Comparison of ENCODE assay signal across 25 mouse cellular contexts in the genomic region with DNA sequence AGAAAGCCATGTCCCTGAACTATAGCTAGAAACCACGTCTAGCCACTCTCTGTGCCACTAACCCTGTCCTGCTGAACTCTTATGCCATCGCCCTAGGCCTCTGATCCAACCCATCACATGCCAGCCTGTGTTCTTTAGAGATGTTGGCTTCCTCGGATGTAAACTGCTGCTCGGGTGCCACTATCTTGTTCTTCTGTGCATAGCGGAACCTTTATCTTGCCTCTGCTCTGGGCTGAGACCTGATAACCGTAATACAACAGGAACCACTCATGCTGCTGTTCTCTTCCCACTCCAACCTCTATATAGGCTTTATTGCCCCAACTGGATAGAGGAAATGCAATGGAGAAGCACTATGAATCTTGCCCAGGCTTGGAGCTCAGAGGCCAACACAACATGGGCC. TPM values are rescaled to one million over a fixed set of nuclear protein-coding genes. Genes with fewer than 3 reads are reported as not detected.
A peak's percentile ranks its signal among the peaks of the same experiment; 100 is the strongest.
DNase-seq lines count a peak whose midpoint lies in the region; ATAC-seq and TF ChIP-seq lines count a peak whose summit lies in the region.
"Had no signal": no experiment of that assay in that cellular context is flagged by ENCODE, and none has a peak within 500 bp of the region (broad histone marks: within the 10 kb centered on the region; RNA-seq: fewer than 3 reads in every experiment).

No protein-coding gene starts in this region.

- no peak overlapping the region for H3K27ac ChIP-seq in liver, embryonic 12.5 days
- no peak overlapping the region for H3K27ac ChIP-seq in liver, postnatal 0 days (ENCODE audit: low read depth)
- H3K27ac ChIP-seq in MEL (ENCODE audit: control insufficient read depth, low read depth, low read length) = peak overlapping the region; percentile 46
- no peak overlapping the region for H3K27ac ChIP-seq in left cerebral cortex, adult 2 months
- H3K27ac ChIP-seq: embryonic facial prominence, embryonic 12.5 days; embryonic facial prominence, embryonic 15.5 days; heart, adult 2 months; heart, embryonic 10.5 days; heart, embryonic 13.5 days; hindbrain, embryonic 14.5 days; hindbrain, postnatal 0 days had no signal

- TF ChIP-seq POLR2A in MEL (IDR thresholded peaks at IDR 0.05; ENCODE audit: control insufficient read depth in 1 of 2, insufficient read depth in 1 of 2, low read depth in 1 of 2, low read length in 2 of 2, poor library complexity in 1 of 2) = no peak

- intact Hi-C loops in left cerebral cortex, adult 2 months (cut with DNase I) = no loop called here
- intact Hi-C loops in gastrocnemius, postnatal 36 days (cut with DNase I) = no loop called here

- no peaks in the 10 kb centered on the region for H3K79me2 ChIP-seq in MEL (ENCODE audit: control insufficient read depth, insufficient read depth, low read length, poor library complexity)

- DNase-seq in liver, postnatal 0 days = no peak
- DNase-seq in MEL (ENCODE audit: low read depth, low spot score) = peak; percentile 64
- no peak for DNase-seq in gastrocnemius, adult 18-20 months (ENCODE audit: low spot score)
- DNase-seq in left cerebral cortex, adult 2 months (ENCODE audit: extremely low spot score in 1 of 2, low spot score in 2 of 2) = no peak
- no peak for DNase-seq in gastrocnemius, postnatal 36 days
- DNase-seq: adrenal gland, adult 2 months; adrenal gland, postnatal 14 days; cerebellum, adult 18-20 months; cerebellum, adult 9-10 months; cerebellum, postnatal 14 days; forebrain, postnatal 0 days; gastrocnemius, postnatal 25 days; heart, adult 2 months; heart, postnatal 14 days; heart, postnatal 4 days had no signal

- H3K27me3 ChIP-seq in liver, embryonic 12.5 days (replicated peaks) = peaks cover 22% of the 10 kb centered on the region; the same call in 1 of the 2 replicates
- H3K27me3 ChIP-seq in liver, postnatal 0 days (ENCODE audit: insufficient read depth, low read length) = no peaks in the 10 kb centered on the region
- H3K27me3 ChIP-seq in MEL (ENCODE audit: control insufficient read depth in 1 of 2, insufficient read depth in 2 of 2, low read length in 2 of 2) = no peaks in the 10 kb centered on the region
- H3K27me3 ChIP-seq: embryonic facial prominence, embryonic 12.5 days; embryonic facial prominence, embryonic 15.5 days had no signal

- TF ChIP-seq EP300 in liver, postnatal 0 days (IDR thresholded peaks at IDR 0.05; ENCODE audit: low read depth) = no peak
- peak; percentile 89 to 92 for TF ChIP-seq EP300 in MEL (IDR thresholded peaks at IDR 0.05; ENCODE audit: low read depth in 1 of 2, low read length in 2 of 2)

- H3K4me2 ChIP-seq in liver, embryonic 12.5 days = no peak overlapping the region
- H3K4me2 ChIP-seq in liver, postnatal 0 days (ENCODE audit: low read depth, low read length) = no peak overlapping the region
- H3K4me2 ChIP-seq: embryonic facial prominence, embryonic 12.5 days; embryonic facial prominence, embryonic 15.5 days; heart, embryonic 13.5 days; hindbrain, embryonic 14.5 days had no signal

- TF ChIP-seq CTCF in liver, postnatal 0 days (IDR thresholded peaks at IDR 0.05; ENCODE audit: low read depth) = no peak
- TF ChIP-seq CTCF in MEL (IDR thresholded peaks at IDR 0.05 in 2 of 3, conservative IDR thresholded peaks at IDR 0.05 in 1 of 3; ENCODE audit: control insufficient read depth in 1 of 3, insufficient read depth in 1 of 3, low read depth in 2 of 3, low read length in 3 of 3, poor library complexity in 1 of 3, severe bottlenecking in 1 of 3) = no peak
- TF ChIP-seq CTCF in left cerebral cortex, adult 2 months (IDR thresholded peaks at IDR 0.05) = no peak

- H3K9me3 ChIP-seq in liver, embryonic 12.5 days (replicated peaks) = no peaks in the 10 kb centered on the region
- no peaks in the 10 kb centered on the region for H3K9me3 ChIP-seq in liver, postnatal 0 days (ENCODE audit: low read length)
- H3K9me3 ChIP-seq in MEL (replicated peaks; ENCODE audit: insufficient read depth, low read length) = no peaks in the 10 kb centered on the region
- H3K9me3 ChIP-seq: embryonic facial prominence, embryonic 12.5 days; embryonic facial prominence, embryonic 15.5 days; heart, embryonic 10.5 days had no signal

- ATAC-seq in liver, embryonic 12.5 days = peak; percentile 42; the same call in 1 of the 2 replicates
- ATAC-seq in liver, postnatal 0 days = no peak
- ATAC-seq in common myeloid progenitor, adult 5-6 weeks (replicated peaks; ENCODE audit: low read depth, poor library complexity, severe bottlenecking) = peak; percentile 42; the same call in 1 of the 2 replicates
- peak; percentile 73 for ATAC-seq in megakaryocyte progenitor cell, adult 5-6 weeks (replicated peaks; ENCODE audit: poor library complexity)
- ATAC-seq: forebrain, embryonic 14.5 days; forebrain, postnatal 0 days; hindbrain, postnatal 0 days had no signal

- WGBS in liver, embryonic 12.5 days (ENCODE audit: insufficient replicate concordance) = 31% methylated on average over 6 of the region's 6 CpGs
- WGBS in liver, postnatal 0 days (ENCODE audit: insufficient replicate concordance) = 51% methylated on average over 6 of the region's 6 CpGs

- H3K9ac ChIP-seq in liver, embryonic 12.5 days = no peak overlapping the region
- H3K9ac ChIP-seq in liver, postnatal 0 days (replicated peaks) = no peak overlapping the region
- H3K9ac ChIP-seq in MEL (ENCODE audit: control insufficient read depth, low read depth, low read length, poor library complexity, severe bottlenecking) = no peak overlapping the region
- H3K9ac ChIP-seq: embryonic facial prominence, embryonic 12.5 days; embryonic facial prominence, embryonic 15.5 days; forebrain, postnatal 0 days; heart, embryonic 13.5 days; hindbrain, embryonic 14.5 days had no signal

- no peak overlapping the region for H3K4me3 ChIP-seq in liver, embryonic 12.5 days
- no peak overlapping the region for H3K4me3 ChIP-seq in liver, postnatal 0 days (ENCODE audit: low read depth, low read length)
- no peak overlapping the region for H3K4me3 ChIP-seq in MEL (ENCODE audit: control insufficient read depth in 1 of 2, insufficient read depth in 1 of 2, low read depth in 2 of 2, low read length in 2 of 2)
- no peak overlapping the region for H3K4me3 ChIP-seq in left cerebral cortex, adult 2 months
- H3K4me3 ChIP-seq: embryonic facial prominence, embryonic 12.5 days; embryonic facial prominence, embryonic 15.5 days; heart, adult 2 months; heart, embryonic 10.5 days; heart, embryonic 13.5 days had no signal

- no peaks in the 10 kb centered on the region for H3K36me3 ChIP-seq in liver, embryonic 12.5 days
- H3K36me3 ChIP-seq in liver, postnatal 0 days (replicated peaks; ENCODE audit: insufficient read depth, low read length) = no peaks in the 10 kb centered on the region
- H3K36me3 ChIP-seq in MEL (ENCODE audit: control insufficient read depth in 1 of 2, insufficient read depth in 2 of 2, low read length in 2 of 2) = peaks cover 0 to 32% of the 10 kb centered on the region in 2 experiments; a peak in 2 of 4 replicates
- H3K36me3 ChIP-seq: embryonic facial prominence, embryonic 12.5 days; embryonic facial prominence, embryonic 15.5 days; heart, embryonic 13.5 days had no signal

- no peak for TF ChIP-seq RAD21 in MEL (IDR thresholded peaks at IDR 0.05; ENCODE audit: low read depth, low read length)

- H3K4me1 ChIP-seq in liver, embryonic 12.5 days = peaks cover 20% of the 10 kb centered on the region
- H3K4me1 ChIP-seq in liver, postnatal 0 days (ENCODE audit: insufficient read depth) = no peaks in the 10 kb centered on the region; the same call in 1 of the 2 replicates
- H3K4me1 ChIP-seq in MEL (ENCODE audit: control insufficient read depth in 1 of 2, insufficient read depth in 2 of 2, low read length in 2 of 2) = peaks cover 13 to 38% of the 10 kb centered on the region in 2 experiments

TF ChIP-seq in MEL, 35 proteins besides CTCF, POLR2A, EP300 and RAD21 (continues in another document):
- TF ChIP-seq MAX (IDR thresholded peaks at IDR 0.05; ENCODE audit: low read length) (no peak), POLR2AphosphoS2 (IDR thresholded peaks at IDR 0.05; ENCODE audit: low read length) (no peak), ZNF384 (IDR thresholded peaks at IDR 0.05; ENCODE audit: low read depth, low read length) (no peak), BHLHE40 (IDR thresholded peaks at IDR 0.05; ENCODE audit: borderline replicate concordance, low read depth, low read length) (peak; percentile 54; the same call in 1 of the 2 replicates), RCOR1 (IDR thresholded peaks at IDR 0.05; ENCODE audit: low read depth, low read length) (peak; percentile 85), ZKSCAN1 (IDR thresholded peaks at IDR 0.05; ENCODE audit: low read depth, low read length) (no peak), MXI1 (IDR thresholded peaks at IDR 0.05; ENCODE audit: low read depth, low read length) (peak; percentile 44; the same call in 1 of the 2 replicates), SMC3 (IDR thresholded peaks at IDR 0.05; ENCODE audit: low read depth, low read length) (no peak), TBP (IDR thresholded peaks at IDR 0.05; ENCODE audit: low read depth, low read length) (0 out of 2 replicates have a peak, but pooled peaks have one; percentile 26), NELFE (IDR thresholded peaks at IDR 0.05; ENCODE audit: low read depth, low read length) (no peak), ELF1 (IDR thresholded peaks at IDR 0.05; ENCODE audit: low read depth, low read length) (0 out of 2 replicates have a peak, but pooled peaks have one; percentile 46), ETS1 (IDR thresholded peaks at IDR 0.05; ENCODE audit: low read depth, low read length) (peak; percentile 76), TAL1 (IDR thresholded peaks at IDR 0.05; ENCODE audit: low read length) (0 out of 2 replicates have a peak, but pooled peaks have one; percentile 14), TCF12 (IDR thresholded peaks at IDR 0.05; ENCODE audit: low read depth, low read length) (peak; percentile 90), GATA1 (IDR thresholded peaks at IDR 0.05; ENCODE audit: low read depth, low read length) (peak; percentile 97), NRF1 (IDR thresholded peaks at IDR 0.05; ENCODE audit: insufficient read depth, low read depth, low read length, poor library complexity, severe bottlenecking) (no peak), GABPA (IDR thresholded peaks at IDR 0.05; ENCODE audit: low read depth, low read length) (no peak)

RNA-seq across cellular contexts. Expression of gene Rxra, which starts 11.0 kb away (rescaled TPM):
- 3.9 and 4.2 TPM in 2 replicates for polyA plus RNA-seq in liver, embryonic 12.5 days (2016; fragmentation: Nextera tagmentation; extraction: Ambion mirVana)
- polyA plus RNA-seq in liver, postnatal 0 days (2015; fragmentation: Nextera tagmentation; extraction: Ambion mirVana) = 13.3 and 13.9 TPM in 2 replicates
- total RNA-seq in MEL (2012; rRNA removed) = 9.6 and 11.7 TPM in 2 replicates
- 10 to 100 TPM in 1 of 2 experiments, not detected in 1; 19.6 TPM for polyA plus RNA-seq in MEL (2012; ENCODE audit: insufficient read depth in 1 of 2, insufficient read length in 2 of 2, low read depth in 1 of 2, low replicate concordance in 2 of 2, missing spikeins in 1 of 2)
- 3.5 and 4.0 TPM in 2 replicates for total RNA-seq in common myeloid progenitor, adult 5-6 weeks (2017)
- 1.1 and 1.2 TPM in 2 replicates for total RNA-seq in megakaryocyte progenitor cell, adult 5-6 weeks (2015)
- total RNA-seq in megakaryocyte progenitor cell, adult 5-6 weeks (2017) = 1.9 and 2.5 TPM in 2 replicates
- 100 to 1,000 TPM; 129 to 134 TPM for total RNA-seq in gastrocnemius, adult 18-20 months (2021)
- 10 to 100 TPM; 24.4 to 25.4 TPM for total RNA-seq in left cerebral cortex, adult 2 months (2021)
- 100 to 1,000 TPM in 1 of 2 experiments, 10 to 100 TPM in 1; 95.6 to 103 TPM for total RNA-seq in gastrocnemius, postnatal 36 days (2021)
